Mouse (Mus musculus) embryonic fibroblast, embryonic 13.5 days (primary cell): Measurements from ENCODE around the gene Tecr.

Experiments used
- CTCF ChIP-seq: IDR thresholded peaks from 2 replicates; pipeline ENCODE4 v1.5.1; 2011; ENCODE audit warnings: mild to moderate bottlenecking, control low read depth, low read length, moderate library complexity, borderline replicate concordance; ENCODE audit not compliant: insufficient read depth
- POLR2A ChIP-seq: IDR thresholded peaks from 2 replicates; pipeline ENCODE4 v1.6.1; 2011; ENCODE audit warnings: low read depth, mild to moderate bottlenecking, control low read depth, low read length, moderate library complexity

DNA sequence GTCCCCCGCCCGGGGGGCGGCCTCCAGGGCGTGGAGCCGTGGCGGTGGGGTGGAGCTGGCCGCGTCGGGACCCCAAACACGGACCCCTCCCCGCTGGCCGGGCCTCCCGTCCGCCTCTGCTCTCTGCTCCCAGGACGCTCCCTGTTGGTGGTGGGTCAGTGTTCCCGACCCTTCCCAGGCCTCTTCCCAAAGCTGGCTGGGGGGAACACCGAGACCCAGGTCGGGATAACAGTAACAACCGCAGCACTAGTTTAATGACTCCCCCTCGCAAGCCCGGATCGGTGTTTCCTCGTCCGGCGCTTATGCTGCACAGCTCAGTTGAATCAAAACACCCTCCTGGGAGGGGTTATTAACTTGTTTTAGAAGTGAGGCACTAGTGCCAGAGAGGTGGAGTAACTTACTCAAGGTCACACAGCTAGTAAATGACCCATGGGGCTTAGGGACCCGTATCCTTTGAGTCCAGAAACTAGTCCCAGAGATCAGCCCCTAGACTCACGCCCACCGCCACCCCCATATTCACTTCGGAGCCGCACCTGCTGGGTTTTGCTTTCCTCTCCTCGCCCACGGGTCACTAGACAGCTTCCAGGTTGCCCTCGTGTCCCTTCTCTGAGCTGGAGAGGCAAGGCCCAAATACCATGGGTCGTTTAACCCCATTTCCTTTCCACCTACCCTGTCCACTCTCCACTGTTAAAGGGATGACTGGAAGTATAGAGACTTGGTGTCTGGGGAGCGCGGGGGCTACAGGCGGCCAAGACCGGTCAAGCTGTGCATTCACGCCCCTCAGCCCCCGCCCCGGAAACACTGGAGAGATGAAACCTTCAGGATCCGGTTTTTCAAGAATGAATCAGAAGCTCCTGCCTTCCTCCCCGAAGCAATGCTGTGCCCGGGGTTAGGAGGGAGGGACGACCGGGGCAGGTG, 45.2 kb upstream of the Tecr start:
- no peak for TF ChIP-seq CTCF
- TF ChIP-seq POLR2A = peak; percentile 57
